ENCODE assay signal across 14 mouse cellular contexts in genomic region chr3:152149449-152149848, GRCm38 (mm10). TPM values are rescaled to one million over a fixed set of nuclear protein-coding genes. Genes with fewer than 3 reads are reported as not detected.
A peak's percentile ranks its signal among the peaks of the same experiment; 100 is the strongest.
DNase-seq lines count a peak whose midpoint lies in the region; ATAC-seq and TF ChIP-seq lines count a peak whose summit lies in the region.
"Had no signal": no experiment of that assay in that cellular context is flagged by ENCODE, and none has a peak within 500 bp of the region (broad histone marks: within the 10 kb centered on the region; RNA-seq: fewer than 3 reads in every experiment).

No protein-coding gene starts in this region.

- peak; percentile 61 for DNase-seq in heart, embryonic 10.5 days (ENCODE audit: low spot score)
- DNase-seq in heart, postnatal 14 days, result no peak
- DNase-seq in lung, postnatal 0 days (ENCODE audit: low spot score), result peak; percentile 30
- no peak for DNase-seq in lung, adult 2 months
- no peak for DNase-seq in layer of hippocampus, postnatal 25 days (ENCODE audit: extremely low spot score in 1 of 2, low spot score in 1 of 2)
- DNase-seq in forebrain, embryonic 11.5 days (ENCODE audit: low spot score), result no peak
- DNase-seq in adrenal gland, postnatal 14 days, result no peak
- DNase-seq: cerebellum, adult 9-11 months; layer of hippocampus, adult 9-11 months; thymus, postnatal 25 days had no signal

- no peaks in the 10 kb centered on the region for H3K27me3 ChIP-seq in heart, embryonic 10.5 days (ENCODE audit: insufficient read depth, poor library complexity, severe bottlenecking)
- H3K27me3 ChIP-seq in lung, postnatal 0 days (replicated peaks; ENCODE audit: insufficient read depth, low read length), result no peaks in the 10 kb centered on the region
- H3K27me3 ChIP-seq in liver, embryonic 15.5 days, result peaks cover 18% of the 10 kb centered on the region; the same call in 1 of the 2 replicates
- H3K27me3 ChIP-seq in forebrain, embryonic 11.5 days (ENCODE audit: control insufficient read depth, insufficient read depth, low read length), result no peaks in the 10 kb centered on the region
- H3K27me3 ChIP-seq: limb, embryonic 13.5 days; midbrain, embryonic 13.5 days had no signal

- TF ChIP-seq EP300 in lung, postnatal 0 days (IDR thresholded peaks at IDR 0.05), result 0 out of 2 replicates have a peak, but pooled peaks have one; percentile 25

- 50% methylated on average over 7 of the region's 7 CpGs for WGBS in heart, embryonic 10.5 days
- WGBS in lung, postnatal 0 days, result 48% methylated on average over 7 of the region's 7 CpGs
- 24% methylated on average over 7 of the region's 7 CpGs for WGBS in lung, adult 2 months
- WGBS in liver, embryonic 15.5 days (ENCODE audit: insufficient replicate concordance), result 27% methylated on average over 7 of the region's 7 CpGs
- 87% methylated on average over 7 of the region's 7 CpGs for WGBS in forebrain, embryonic 11.5 days

- TF ChIP-seq CTCF in lung, postnatal 0 days (IDR thresholded peaks at IDR 0.05), result no peak
- no peak for TF ChIP-seq CTCF in lung, adult 2 months (IDR thresholded peaks at IDR 0.05; ENCODE audit: insufficient read depth, low read length)

- intact Hi-C loops in heart, postnatal 14 days (cut with DNase I), result loop anchor here (5.0 kb wide), 1 partner anchor 37 kb away; no protein-coding TSS in a partner anchor

- H3K9ac ChIP-seq in lung, postnatal 0 days (replicated peaks; ENCODE audit: low read depth), result no peak overlapping the region
- no peak overlapping the region for H3K9ac ChIP-seq in liver, embryonic 15.5 days
- no peak overlapping the region for H3K9ac ChIP-seq in forebrain, embryonic 11.5 days (ENCODE audit: low read length)
- H3K9ac ChIP-seq: hindbrain, embryonic 14.5 days; limb, embryonic 13.5 days; midbrain, embryonic 13.5 days had no signal

- no peaks in the 10 kb centered on the region for H3K9me3 ChIP-seq in heart, embryonic 10.5 days
- no peaks in the 10 kb centered on the region for H3K9me3 ChIP-seq in lung, postnatal 0 days (ENCODE audit: low read length)
- H3K9me3 ChIP-seq in liver, embryonic 15.5 days (replicated peaks), result no peaks in the 10 kb centered on the region
- H3K9me3 ChIP-seq in forebrain, embryonic 11.5 days (ENCODE audit: control insufficient read depth, low read length), result no peaks in the 10 kb centered on the region
- H3K9me3 ChIP-seq: limb, embryonic 13.5 days; midbrain, embryonic 13.5 days had no signal

- 0 out of 2 replicates have a peak overlapping the region, but pooled peaks have one; percentile 22 for H3K27ac ChIP-seq in heart, embryonic 10.5 days
- no peak overlapping the region for H3K27ac ChIP-seq in lung, postnatal 0 days (ENCODE audit: low read length)
- peak overlapping the region; percentile 66 for H3K27ac ChIP-seq in liver, embryonic 15.5 days (replicated peaks)
- H3K27ac ChIP-seq in forebrain, embryonic 11.5 days (ENCODE audit: low read depth, low read length), result no peak overlapping the region
- H3K27ac ChIP-seq: hindbrain, embryonic 14.5 days; limb, embryonic 13.5 days; midbrain, embryonic 13.5 days had no signal

- H3K4me1 ChIP-seq in heart, embryonic 10.5 days, result peaks cover 61% of the 10 kb centered on the region
- H3K4me1 ChIP-seq in lung, postnatal 0 days (ENCODE audit: insufficient read depth, low read depth, low read length), result peaks cover 9% of the 10 kb centered on the region
- peaks cover 13% of the 10 kb centered on the region for H3K4me1 ChIP-seq in lung, adult 2 months (ENCODE audit: control insufficient read depth, insufficient read depth, low read length)
- H3K4me1 ChIP-seq in liver, embryonic 15.5 days (replicated peaks), result peaks cover 69% of the 10 kb centered on the region
- H3K4me1 ChIP-seq in forebrain, embryonic 11.5 days (replicated peaks; ENCODE audit: control insufficient read depth, insufficient read depth, low read length), result no peaks in the 10 kb centered on the region
- H3K4me1 ChIP-seq: midbrain, embryonic 13.5 days had no signal

- H3K4me3 ChIP-seq in heart, embryonic 10.5 days, result no peak overlapping the region
- no peak overlapping the region for H3K4me3 ChIP-seq in lung, postnatal 0 days (ENCODE audit: low read depth, low read length)
- no peak overlapping the region for H3K4me3 ChIP-seq in lung, adult 2 months (replicated peaks; ENCODE audit: extremely low read depth, low read depth, low read length)
- H3K4me3 ChIP-seq in liver, embryonic 15.5 days (replicated peaks), result no peak overlapping the region
- H3K4me3 ChIP-seq in forebrain, embryonic 11.5 days (ENCODE audit: low read depth, low read length), result no peak overlapping the region
- H3K4me3 ChIP-seq: limb, embryonic 13.5 days; midbrain, embryonic 13.5 days had no signal

- no peaks in the 10 kb centered on the region for H3K36me3 ChIP-seq in heart, embryonic 10.5 days
- no peaks in the 10 kb centered on the region for H3K36me3 ChIP-seq in lung, postnatal 0 days (ENCODE audit: insufficient read depth, low read length)
- no peaks in the 10 kb centered on the region for H3K36me3 ChIP-seq in liver, embryonic 15.5 days (replicated peaks)
- H3K36me3 ChIP-seq in forebrain, embryonic 11.5 days (ENCODE audit: control insufficient read depth, insufficient read depth, low read length), result no peaks in the 10 kb centered on the region
- H3K36me3 ChIP-seq: limb, embryonic 13.5 days; midbrain, embryonic 13.5 days had no signal

- no peak for TF ChIP-seq POLR2A in lung, adult 2 months (IDR thresholded peaks at IDR 0.05; ENCODE audit: borderline replicate concordance, extremely low read depth, low read depth, low read length)

- no peak overlapping the region for H3K4me2 ChIP-seq in lung, postnatal 0 days (replicated peaks; ENCODE audit: low read depth, low read length)
- H3K4me2 ChIP-seq in liver, embryonic 15.5 days, result no peak overlapping the region
- no peak overlapping the region for H3K4me2 ChIP-seq in forebrain, embryonic 11.5 days (ENCODE audit: low read depth, low read length, severe bottlenecking)
- H3K4me2 ChIP-seq: hindbrain, embryonic 14.5 days; limb, embryonic 13.5 days; midbrain, embryonic 13.5 days had no signal

- ATAC-seq in lung, postnatal 0 days, result no peak
- no peak for ATAC-seq in liver, embryonic 15.5 days (ENCODE audit: insufficient read depth)
- no peak for ATAC-seq in forebrain, embryonic 11.5 days (replicated peaks; ENCODE audit: low FRiP score)
- ATAC-seq: midbrain, embryonic 13.5 days had no signal

RNA-seq across cellular contexts. Expression of gene Gipc2, which starts 16.6 kb away (rescaled TPM):
- 4.2 and 10.8 TPM in 2 replicates for polyA plus RNA-seq in heart, embryonic 10.5 days (2016; fragmentation: Nextera tagmentation; extraction: Ambion mirVana)
- total RNA-seq in heart, postnatal 14 days (2021), result 1 to 10 TPM; 2.1 to 2.9 TPM
- 86.3 and 107 TPM in 2 replicates for polyA plus RNA-seq in lung, postnatal 0 days (2015; fragmentation: Nextera tagmentation; extraction: Ambion mirVana)
- 20.1 and 36.6 TPM in 2 replicates for polyA plus RNA-seq in lung, adult 2 months (2012; rRNA removed)
- polyA plus RNA-seq in liver, embryonic 15.5 days (2015; fragmentation: Nextera tagmentation; extraction: Ambion mirVana), result 19.3 and 20.0 TPM in 2 replicates
- 1 to 10 TPM; 1.0 to 1.9 TPM for total RNA-seq in layer of hippocampus, postnatal 25 days (2021)
- polyA plus RNA-seq in forebrain, embryonic 11.5 days (2014; fragmentation: Nextera tagmentation; extraction: Ambion mirVana), result 1.8 and 1.9 TPM in 2 replicates
- 0.96 and 2.8 TPM in 2 replicates for total RNA-seq in adrenal gland, postnatal 14 days (2021)

Comparison
In these comparisons a context has a peak if more than half of its experiments do, and no peak if none do; other contexts are left out.
1. DNase-seq: peak in heart, embryonic 10.5 days (single experiment) and lung, postnatal 0 days (single experiment); none in heart, postnatal 14 days (0 of 2), lung, adult 2 months (single experiment), layer of hippocampus, postnatal 25 days (0 of 2), forebrain, embryonic 11.5 days (single experiment) and adrenal gland, postnatal 14 days (single experiment).
2. H3K27ac ChIP-seq: peak in heart, embryonic 10.5 days (single experiment) and liver, embryonic 15.5 days (single experiment); none in lung, postnatal 0 days (single experiment) and forebrain, embryonic 11.5 days (single experiment).